Mouse (Mus musculus): ENCODE measurements at regions not wholly inside any gene's neighbourhood (a gene's known extent, or its start where the extent isn't known, plus 50 kb on each side); places are given as distances from the start of the nearest gene placed in this dataset.

DNA sequence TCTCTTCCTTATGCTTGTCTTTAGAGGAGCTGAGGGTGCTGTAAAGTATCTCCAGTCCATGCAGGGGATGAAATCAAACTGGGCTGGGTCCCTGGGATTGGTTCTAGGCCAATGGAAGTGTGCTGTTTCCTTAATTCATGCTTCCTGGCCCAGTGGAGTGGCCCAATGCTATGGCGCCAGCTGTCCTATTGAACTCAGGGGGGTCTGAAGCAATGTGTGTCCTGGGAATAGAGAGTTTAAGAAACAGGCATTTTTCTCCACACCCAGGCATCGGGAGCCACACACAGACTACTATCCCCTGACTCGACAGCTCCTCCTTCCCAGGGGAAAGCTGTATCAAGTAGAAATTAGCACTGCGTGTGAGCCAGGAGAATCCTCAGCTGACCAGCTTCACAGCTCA lies 269.8 kb downstream of the Gadd45g start:
- H3K4me1 ChIP-seq (ENCODE audit: control insufficient read depth): no peaks in the 10 kb centered on the region
- H3K36me3 ChIP-seq (ENCODE audit: control insufficient read depth): no peaks in the 10 kb centered on the region
- H3K27me3 ChIP-seq (ENCODE audit: control insufficient read depth): no peaks in the 10 kb centered on the region
- H3K4me3 ChIP-seq (replicated peaks): no peak overlapping the region
- TF ChIP-seq TAL1 (IDR thresholded peaks at IDR 0.05; ENCODE audit: low read length) (no peak), GATA1 (IDR thresholded peaks at IDR 0.05; ENCODE audit: low read length) (no peak)
- H3K9me3 ChIP-seq (ENCODE audit: control insufficient read depth, low read length): no peaks in the 10 kb centered on the region

DNA sequence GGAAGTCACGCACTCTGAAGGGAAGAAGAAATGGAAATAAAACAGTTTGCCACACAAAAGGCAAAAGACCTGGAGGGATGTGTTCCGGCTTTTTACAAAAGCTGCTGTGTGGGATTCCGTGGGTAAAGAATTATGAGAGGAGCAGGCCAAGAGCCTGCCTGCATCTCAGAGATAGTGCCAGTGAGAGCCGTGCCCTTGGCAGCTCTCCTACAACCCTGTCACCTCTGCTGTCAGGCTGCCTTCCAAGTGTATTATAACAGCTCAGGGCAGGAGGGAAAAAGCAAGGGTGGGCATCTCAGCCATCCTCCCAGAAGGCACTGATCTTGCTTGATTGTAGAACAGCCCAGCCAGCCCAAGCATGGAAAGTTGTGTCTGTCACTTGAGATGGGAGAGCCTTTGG lies 270.3 kb downstream of the Gadd45g start:
- no peak for TF ChIP-seq TAL1 (IDR thresholded peaks at IDR 0.05; ENCODE audit: low read length)
- no peak for TF ChIP-seq GATA1 (IDR thresholded peaks at IDR 0.05; ENCODE audit: low read length)
- H3K36me3 ChIP-seq (ENCODE audit: control insufficient read depth): no peaks in the 10 kb centered on the region
- H3K27me3 ChIP-seq (ENCODE audit: control insufficient read depth): no peaks in the 10 kb centered on the region
- H3K4me3 ChIP-seq (replicated peaks): no peak overlapping the region
- H3K9me3 ChIP-seq (ENCODE audit: control insufficient read depth, low read length): no peaks in the 10 kb centered on the region
- H3K4me1 ChIP-seq (ENCODE audit: control insufficient read depth): no peaks in the 10 kb centered on the region

- H3K4me3 ChIP-seq (replicated peaks): no peak overlapping the region
- TF ChIP-seq TAL1 (IDR thresholded peaks at IDR 0.05; ENCODE audit: low read length) (no peak), GATA1 (IDR thresholded peaks at IDR 0.05; ENCODE audit: low read length) (no peak)
These were observed 274.3 kb downstream of the Gadd45g start for GRCm38 (mm10) chr13:52120795-52121194.

DNA sequence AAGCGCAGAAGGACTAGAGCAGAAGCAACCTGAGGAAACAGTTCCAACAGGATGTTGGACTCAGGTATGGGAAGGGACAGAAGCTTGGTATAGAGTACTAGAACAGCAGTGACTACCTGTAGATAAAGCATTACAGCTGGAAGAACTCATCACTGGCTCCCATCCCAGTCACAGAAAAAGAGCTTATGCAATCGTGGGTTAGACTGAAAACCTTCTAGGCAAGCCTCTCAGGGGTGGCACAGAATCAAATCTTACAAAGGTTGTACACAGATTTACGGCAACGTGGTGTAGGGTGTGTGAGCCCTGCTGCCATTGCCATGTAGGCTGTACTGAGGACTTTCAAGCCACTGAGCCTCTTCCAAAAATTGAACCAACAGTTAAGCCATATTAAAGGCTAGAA lies 278.6 kb downstream of the Gadd45g start:
- H3K4me3 ChIP-seq (replicated peaks): no peak overlapping the region

More at GRCm38 (mm10) chr13:52120795-52121194, 274.3 kb downstream of the Gadd45g start:
- no peaks in the 10 kb centered on the region for H3K9me3 ChIP-seq (ENCODE audit: control insufficient read depth, low read length)
- no peaks in the 10 kb centered on the region for H3K4me1 ChIP-seq (ENCODE audit: control insufficient read depth)
- H3K36me3 ChIP-seq (ENCODE audit: control insufficient read depth): no peaks in the 10 kb centered on the region
- no peaks in the 10 kb centered on the region for H3K27me3 ChIP-seq (ENCODE audit: control insufficient read depth)

GRCm38 (mm10) chr13:52127751-52128150 lies 281.3 kb downstream of the Gadd45g start:
- H3K27me3 ChIP-seq (ENCODE audit: control insufficient read depth): no peaks in the 10 kb centered on the region
- no peaks in the 10 kb centered on the region for H3K36me3 ChIP-seq (ENCODE audit: control insufficient read depth)
- H3K4me1 ChIP-seq (ENCODE audit: control insufficient read depth): no peaks in the 10 kb centered on the region
- H3K4me3 ChIP-seq (replicated peaks): no peak overlapping the region
- TF ChIP-seq TAL1 (IDR thresholded peaks at IDR 0.05; ENCODE audit: low read length): no peak
- H3K9me3 ChIP-seq (ENCODE audit: control insufficient read depth, low read length): peaks cover 5% of the 10 kb centered on the region

More for the DNA sequence above, 278.6 kb downstream of the Gadd45g start:
- Histone ChIP-seq H3K27me3 (ENCODE audit: control insufficient read depth) (no peaks in the 10 kb centered on the region), H3K4me1 (ENCODE audit: control insufficient read depth) (no peaks in the 10 kb centered on the region), H3K36me3 (ENCODE audit: control insufficient read depth) (no peaks in the 10 kb centered on the region), H3K9me3 (ENCODE audit: control insufficient read depth, low read length) (no peaks in the 10 kb centered on the region)
- TF ChIP-seq GATA1 (IDR thresholded peaks at IDR 0.05; ENCODE audit: low read length) (no peak), TAL1 (IDR thresholded peaks at IDR 0.05; ENCODE audit: low read length) (no peak)

DNA sequence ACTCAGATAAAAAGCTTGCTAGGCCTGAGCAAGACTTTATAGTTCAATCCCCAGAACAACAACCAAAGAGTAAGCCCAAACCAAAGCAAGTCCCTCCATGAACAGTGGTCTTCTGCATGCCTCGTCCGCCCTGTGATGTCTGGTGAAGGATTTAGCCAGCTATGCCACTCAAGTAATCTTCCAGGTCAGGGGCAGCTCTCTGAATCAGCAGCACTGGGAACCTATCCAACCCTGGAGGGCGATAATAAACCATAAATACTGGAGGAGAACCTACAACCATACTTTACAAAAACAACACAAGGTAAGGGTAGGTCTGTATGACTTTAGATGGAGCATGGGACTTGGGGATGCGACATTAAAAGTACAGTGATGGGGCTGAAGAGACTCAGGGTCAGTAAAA lies 283.0 kb downstream of the Gadd45g start:
- Histone ChIP-seq H3K4me1 (ENCODE audit: control insufficient read depth) (no peaks in the 10 kb centered on the region), H3K4me3 (replicated peaks) (no peak overlapping the region), H3K27me3 (ENCODE audit: control insufficient read depth) (no peaks in the 10 kb centered on the region), H3K9me3 (ENCODE audit: control insufficient read depth, low read length) (peaks cover 5% of the 10 kb centered on the region), H3K36me3 (ENCODE audit: control insufficient read depth) (no peaks in the 10 kb centered on the region)
- TF ChIP-seq GATA1 (IDR thresholded peaks at IDR 0.05; ENCODE audit: low read length): no peak
- no peak for TF ChIP-seq TAL1 (IDR thresholded peaks at IDR 0.05; ENCODE audit: low read length)

DNA sequence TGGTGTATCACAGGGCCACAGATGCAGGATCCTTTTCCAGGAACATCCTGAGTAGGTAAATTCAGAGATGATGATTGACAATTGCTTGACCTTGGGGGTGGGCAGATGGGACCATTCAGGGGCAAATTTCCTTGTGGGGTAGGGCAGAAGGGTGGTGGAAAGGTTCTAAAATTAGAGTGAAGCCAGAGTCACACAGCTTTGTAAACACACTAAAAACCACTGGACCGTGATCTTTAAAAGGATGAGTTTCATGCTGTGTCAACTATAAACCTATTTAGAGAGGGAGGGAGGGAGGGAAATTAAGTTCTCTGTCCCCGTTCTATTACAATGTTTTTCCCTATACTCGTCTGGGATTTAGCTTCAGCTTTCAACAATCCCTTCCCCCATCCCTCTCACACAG lies 286.7 kb downstream of the Gadd45g start:
- H3K36me3 ChIP-seq (ENCODE audit: control insufficient read depth): no peaks in the 10 kb centered on the region
- no peaks in the 10 kb centered on the region for H3K4me1 ChIP-seq (ENCODE audit: control insufficient read depth)
- no peaks in the 10 kb centered on the region for H3K27me3 ChIP-seq (ENCODE audit: control insufficient read depth)
- H3K9me3 ChIP-seq (ENCODE audit: control insufficient read depth, low read length): peaks cover 5% of the 10 kb centered on the region
- no peak for TF ChIP-seq TAL1 (IDR thresholded peaks at IDR 0.05; ENCODE audit: low read length)
- TF ChIP-seq GATA1 (IDR thresholded peaks at IDR 0.05; ENCODE audit: low read length): no peak
- no peak overlapping the region for H3K4me3 ChIP-seq (replicated peaks)

DNA sequence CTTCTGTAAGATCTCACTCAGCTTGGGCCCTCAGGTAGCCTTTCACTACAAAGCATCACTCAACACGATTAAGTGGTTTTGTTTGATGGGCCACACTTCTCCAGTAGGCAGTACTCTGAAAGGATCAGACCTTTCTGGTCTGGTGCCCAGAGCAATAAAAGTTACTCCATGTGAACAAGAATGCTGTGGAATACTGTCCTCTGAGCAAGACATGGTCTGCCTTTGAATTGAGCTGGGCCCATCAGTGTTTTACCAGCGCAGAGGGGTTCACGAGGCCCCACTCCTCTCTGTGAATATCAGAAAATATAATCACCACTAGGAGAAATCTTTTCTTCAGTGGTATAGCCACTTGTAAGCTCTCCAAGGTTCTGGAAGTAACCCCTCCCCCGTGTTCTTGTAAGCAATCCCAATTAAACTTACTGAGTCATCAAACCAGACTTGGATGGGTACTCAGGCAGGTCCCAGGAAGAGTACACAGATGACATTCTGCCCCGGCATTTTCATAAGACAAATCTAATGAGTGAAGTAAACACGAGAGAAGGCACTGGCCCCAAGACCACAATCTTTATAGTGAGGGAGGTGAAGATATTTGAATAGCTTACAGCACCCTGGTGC lies 292.0 kb downstream of the Gadd45g start:
- no peak for TF ChIP-seq GATA1 (IDR thresholded peaks at IDR 0.05; ENCODE audit: low read length)
- no peak for TF ChIP-seq TAL1 (IDR thresholded peaks at IDR 0.05; ENCODE audit: low read length)
- Histone ChIP-seq H3K27me3 (ENCODE audit: control insufficient read depth) (no peaks in the 10 kb centered on the region), H3K9me3 (ENCODE audit: control insufficient read depth, low read length) (no peaks in the 10 kb centered on the region), H3K4me3 (replicated peaks) (no peak overlapping the region), H3K4me1 (ENCODE audit: control insufficient read depth) (no peaks in the 10 kb centered on the region), H3K36me3 (ENCODE audit: control insufficient read depth) (no peaks in the 10 kb centered on the region)

DNA sequence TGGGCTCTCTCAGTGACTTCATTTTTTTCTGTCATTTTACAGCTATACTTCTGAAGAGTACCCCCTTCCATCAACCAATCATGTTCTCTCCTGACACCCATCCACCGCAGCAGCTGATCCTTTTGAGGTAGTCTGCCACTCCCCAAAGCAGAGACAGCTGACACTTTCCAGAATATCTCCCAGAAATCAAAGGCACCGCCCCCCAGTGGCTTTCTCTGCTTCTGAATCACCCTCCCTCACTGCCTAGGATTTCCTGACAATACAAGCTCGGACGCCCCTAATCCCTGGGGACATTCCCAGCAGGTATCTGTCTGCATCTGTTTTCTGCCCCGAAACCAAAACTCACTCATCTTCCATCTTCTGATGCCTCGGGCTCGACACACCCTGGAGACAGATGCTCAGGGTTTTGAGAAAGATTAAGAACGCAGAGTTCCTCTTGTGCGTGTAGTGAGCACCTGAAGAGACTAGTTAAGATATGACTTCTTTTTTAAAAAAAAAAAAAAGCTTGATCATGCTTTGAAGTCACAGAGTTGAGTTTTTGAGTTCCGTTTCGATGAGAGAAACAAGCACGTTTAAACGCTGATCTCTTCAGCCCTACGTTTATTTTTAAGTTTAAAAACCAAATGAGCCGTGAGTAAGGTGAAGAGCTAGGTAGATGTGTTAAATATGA lies 292.8 kb downstream of the Gadd45g start:
- Histone ChIP-seq H3K36me3 (ENCODE audit: control insufficient read depth) (no peaks in the 10 kb centered on the region), H3K27me3 (ENCODE audit: control insufficient read depth) (no peaks in the 10 kb centered on the region), H3K4me1 (ENCODE audit: control insufficient read depth) (no peaks in the 10 kb centered on the region), H3K9me3 (ENCODE audit: control insufficient read depth, low read length) (no peaks in the 10 kb centered on the region), H3K4me3 (replicated peaks) (no peak overlapping the region)
- TF ChIP-seq GATA1 (IDR thresholded peaks at IDR 0.05; ENCODE audit: low read length): no peak
- TF ChIP-seq TAL1 (IDR thresholded peaks at IDR 0.05; ENCODE audit: low read length): no peak

Measured in erythroblast, embryonic 14.5 days (primary cell).